Mouse (Mus musculus) myocyte (in vitro differentiated cells): ENCODE measurements around the gene Htr5b. TPM values are rescaled to one million over a fixed set of nuclear protein-coding genes. Genes with fewer than 3 reads are reported as not detected.

Source experiments
- H3K27me3 ChIP-seq: one replicate; pipeline ENCODE4 v1.6.1; 2011; ENCODE audit not compliant: control insufficient read depth, insufficient read depth, insufficient read length
- H3K36me3 ChIP-seq: one replicate; pipeline ENCODE4 v1.6.1; 2011; ENCODE audit not compliant: control insufficient read depth, insufficient read depth
- H3K4me2 ChIP-seq: one replicate; pipeline ENCODE4 v1.6.1; 2011; ENCODE audit warnings: low read depth, control low read depth
- H3K4me3 ChIP-seq: one replicate; pipeline ENCODE4 v1.5.1; 2011; ENCODE audit warnings: mild to moderate bottlenecking, control low read depth, moderate library complexity
- H3K79me2 ChIP-seq: one replicate; pipeline ENCODE4 v1.6.1; 2011; ENCODE audit not compliant: control insufficient read depth, insufficient read depth
- H3ac ChIP-seq: one replicate; pipeline ENCODE4 v1.6.1; 2011; ENCODE audit not compliant: control insufficient read depth, insufficient read length
- CEBPB ChIP-seq: IDR thresholded peaks from 2 replicates; pipeline ENCODE4 v1.6.1; 2011; ENCODE audit warnings: mild to moderate bottlenecking, moderate library complexity; ENCODE audit not compliant: poor library complexity, insufficient read depth, severe bottlenecking
- E2F4 ChIP-seq: IDR thresholded peaks from one replicate; pipeline ENCODE4 v1.6.1; 2011; ENCODE audit warnings: mild to moderate bottlenecking, control low read depth, moderate library complexity; ENCODE audit not compliant: insufficient read depth
- MAX ChIP-seq: IDR thresholded peaks from one replicate; pipeline ENCODE4 v1.6.1; 2011; ENCODE audit warnings: low read depth, mild to moderate bottlenecking, control low read depth
- MYOD1 ChIP-seq, 3 experiments: IDR thresholded peaks; one replicate each; pipeline ENCODE4 v1.6.1; 2011; ENCODE audit warnings: control low read depth in 2 of 3, low read depth in 2 of 3, mild to moderate bottlenecking in 2 of 3, moderate library complexity in 1 of 3; ENCODE audit not compliant: insufficient read length in 2 of 3, control insufficient read depth in 1 of 3
- MYOG ChIP-seq, 3 experiments: IDR thresholded peaks; one replicate each; pipeline ENCODE4 v1.6.1; 2011; ENCODE audit warnings: control low read depth in 2 of 3, low read depth in 2 of 3, mild to moderate bottlenecking in 2 of 3; ENCODE audit not compliant: insufficient read length in 2 of 3, control insufficient read depth in 1 of 3, insufficient read depth in 1 of 3
- POLR2A ChIP-seq: IDR thresholded peaks from one replicate; pipeline ENCODE4 v1.6.1; 2011; ENCODE audit warnings: low read depth, mild to moderate bottlenecking, control low read depth, moderate library complexity; ENCODE audit not compliant: insufficient read length
- POLR2AphosphoS2 ChIP-seq: IDR thresholded peaks from one replicate; pipeline ENCODE4 v1.6.1; 2011; ENCODE audit warnings: low read depth, control low read depth; ENCODE audit not compliant: insufficient read length
- REST ChIP-seq: IDR thresholded peaks from one replicate; pipeline ENCODE4 v1.6.1; 2011; ENCODE audit warnings: mild to moderate bottlenecking, control low read depth, moderate library complexity; ENCODE audit not compliant: insufficient read depth, insufficient read length
- SRF ChIP-seq: IDR thresholded peaks from one replicate; pipeline ENCODE4 v1.6.1; 2011; ENCODE audit warnings: low read depth; ENCODE audit not compliant: control insufficient read depth, insufficient read length
- TCF12 ChIP-seq: IDR thresholded peaks from one replicate; pipeline ENCODE4 v1.6.1; 2011; ENCODE audit warnings: mild to moderate bottlenecking, control low read depth; ENCODE audit not compliant: poor library complexity, insufficient read depth, severe bottlenecking
- TCF3 ChIP-seq: IDR thresholded peaks from one replicate; pipeline ENCODE4 v1.6.1; 2011; ENCODE audit warnings: low read depth, control low read depth; ENCODE audit not compliant: insufficient read length
- USF1 ChIP-seq: IDR thresholded peaks from one replicate; pipeline ENCODE4 v1.6.1; 2011; ENCODE audit warnings: low read depth, mild to moderate bottlenecking, control low read depth, moderate library complexity
- polyA plus RNA-seq: library from polyadenylated mRNA; unstranded; fragments of >200 nt; fragmentation: generic; extraction: Trizol; gene quantifications from one replicate; pipeline ENCODE4 v1.2.1, GENCODE M21; 2012; ENCODE audit warnings: missing spikeins

Gene Htr5b
- polyA plus RNA-seq, 1 experiment: not detected

- H3K27me3 ChIP-seq: peaks cover 6% of the 10 kb centered on the region
- H3K4me2 ChIP-seq: no peak overlapping the region
- H3K36me3 ChIP-seq: no peaks in the 10 kb centered on the region
- no peak overlapping the region for H3ac ChIP-seq
- TF ChIP-seq E2F4 (no peak), POLR2A (no peak), MYOD1 (IDR thresholded peaks at IDR 0.05; ENCODE audit: control insufficient read depth in 1 of 3, insufficient read length in 2 of 3, low read depth in 2 of 3) (no peak), TCF3 (no peak), USF1 (no peak), REST (no peak), MYOG (IDR thresholded peaks at IDR 0.05; ENCODE audit: control insufficient read depth in 1 of 3, insufficient read depth in 1 of 3, insufficient read length in 2 of 3, low read depth in 2 of 3) (no peak), MAX (no peak)
- H3K79me2 ChIP-seq: no peaks in the 10 kb centered on the region
- H3K4me3 ChIP-seq: no peak overlapping the region
Observed at GRCm38 (mm10) chr1:121546844-121547243, 18.6 kb upstream of the Htr5b start.

DNA sequence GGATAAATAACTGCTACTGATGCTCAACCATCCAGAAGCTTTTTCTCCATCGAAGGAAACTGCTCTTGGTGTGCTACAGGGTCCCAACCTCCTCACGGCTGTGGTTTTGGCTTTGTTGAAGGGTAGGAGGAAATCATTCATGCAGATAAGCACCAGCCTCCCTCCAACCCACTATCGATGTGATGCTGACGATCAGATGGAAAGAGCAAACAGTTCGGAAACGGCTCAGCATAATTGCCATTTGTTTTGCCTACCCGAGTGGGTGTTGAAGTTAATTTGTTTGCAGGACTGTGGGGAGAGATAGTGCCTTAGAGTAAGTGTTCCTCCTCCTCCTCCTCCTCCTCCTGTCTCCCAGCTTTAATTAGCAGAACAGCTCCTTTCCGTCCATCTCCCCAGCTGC is 12.1 kb upstream of the Htr5b start:
- no peaks in the 10 kb centered on the region for H3K79me2 ChIP-seq
- H3ac ChIP-seq: no peak overlapping the region
- peaks cover 15% of the 10 kb centered on the region for H3K27me3 ChIP-seq
- H3K36me3 ChIP-seq: no peaks in the 10 kb centered on the region
- no peak overlapping the region for H3K4me2 ChIP-seq
- no peak overlapping the region for H3K4me3 ChIP-seq
- TF ChIP-seq POLR2AphosphoS2 (no peak), USF1 (no peak), TCF3 (no peak), MYOD1 (IDR thresholded peaks at IDR 0.05; ENCODE audit: control insufficient read depth in 1 of 3, insufficient read length in 2 of 3, low read depth in 2 of 3) (no peak), SRF (no peak), POLR2A (no peak), TCF12 (no peak), MYOG (IDR thresholded peaks at IDR 0.05; ENCODE audit: control insufficient read depth in 1 of 3, insufficient read depth in 1 of 3, insufficient read length in 2 of 3, low read depth in 2 of 3) (no peak)

GRCm38 (mm10) chr1:121531439-121531838 is 3.2 kb upstream of the Htr5b start:
- Histone ChIP-seq H3K4me2 (no peak overlapping the region), H3K36me3 (no peaks in the 10 kb centered on the region), H3K27me3 (peaks cover 6% of the 10 kb centered on the region), H3K79me2 (no peaks in the 10 kb centered on the region), H3ac (no peak overlapping the region), H3K4me3 (no peak overlapping the region)
- TF ChIP-seq REST (no peak), E2F4 (no peak), TCF12 (no peak), POLR2A (no peak), USF1 (no peak), CEBPB (no peak), TCF3 (no peak), POLR2AphosphoS2 (no peak), MYOD1 (IDR thresholded peaks at IDR 0.05; ENCODE audit: control insufficient read depth in 1 of 3, insufficient read length in 2 of 3, low read depth in 2 of 3) (no peak), SRF (no peak), MAX (no peak), MYOG (IDR thresholded peaks at IDR 0.05; ENCODE audit: control insufficient read depth in 1 of 3, insufficient read depth in 1 of 3, insufficient read length in 2 of 3, low read depth in 2 of 3) (no peak)

DNA sequence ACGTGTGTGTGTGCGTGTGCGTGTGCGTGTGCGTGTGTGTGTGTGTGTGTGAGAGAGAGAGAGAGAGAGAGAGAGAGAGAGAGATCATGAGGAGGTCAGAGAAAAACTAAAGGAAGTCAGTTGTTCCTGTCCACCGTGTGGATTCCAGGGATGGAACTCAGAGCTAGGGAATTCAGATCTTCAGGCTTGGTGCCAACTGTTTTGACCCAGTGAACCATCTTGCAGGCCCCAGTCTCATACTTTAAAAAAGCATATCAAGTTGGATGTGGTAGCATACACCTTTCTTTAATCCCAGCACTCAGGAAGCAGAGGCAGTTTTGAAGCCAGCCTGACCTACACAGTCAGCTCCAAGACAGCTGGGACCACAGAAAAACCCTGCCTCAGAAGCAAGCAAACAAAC is 1.0 kb upstream of the Htr5b start:
- TF ChIP-seq TCF3 (no peak), TCF12 (no peak), MYOD1 (IDR thresholded peaks at IDR 0.05; ENCODE audit: control insufficient read depth in 1 of 3, insufficient read length in 2 of 3, low read depth in 2 of 3) (no peak), REST (no peak), MYOG (IDR thresholded peaks at IDR 0.05; ENCODE audit: control insufficient read depth in 1 of 3, insufficient read depth in 1 of 3, insufficient read length in 2 of 3, low read depth in 2 of 3) (no peak), CEBPB (no peak), POLR2A (no peak), POLR2AphosphoS2 (no peak), E2F4 (no peak), SRF (no peak), USF1 (no peak), MAX (no peak)
- Histone ChIP-seq H3K4me2 (no peak overlapping the region), H3K27me3 (peaks cover 6% of the 10 kb centered on the region), H3ac (no peak overlapping the region), H3K79me2 (no peaks in the 10 kb centered on the region), H3K36me3 (no peaks in the 10 kb centered on the region), H3K4me3 (no peak overlapping the region)

DNA sequence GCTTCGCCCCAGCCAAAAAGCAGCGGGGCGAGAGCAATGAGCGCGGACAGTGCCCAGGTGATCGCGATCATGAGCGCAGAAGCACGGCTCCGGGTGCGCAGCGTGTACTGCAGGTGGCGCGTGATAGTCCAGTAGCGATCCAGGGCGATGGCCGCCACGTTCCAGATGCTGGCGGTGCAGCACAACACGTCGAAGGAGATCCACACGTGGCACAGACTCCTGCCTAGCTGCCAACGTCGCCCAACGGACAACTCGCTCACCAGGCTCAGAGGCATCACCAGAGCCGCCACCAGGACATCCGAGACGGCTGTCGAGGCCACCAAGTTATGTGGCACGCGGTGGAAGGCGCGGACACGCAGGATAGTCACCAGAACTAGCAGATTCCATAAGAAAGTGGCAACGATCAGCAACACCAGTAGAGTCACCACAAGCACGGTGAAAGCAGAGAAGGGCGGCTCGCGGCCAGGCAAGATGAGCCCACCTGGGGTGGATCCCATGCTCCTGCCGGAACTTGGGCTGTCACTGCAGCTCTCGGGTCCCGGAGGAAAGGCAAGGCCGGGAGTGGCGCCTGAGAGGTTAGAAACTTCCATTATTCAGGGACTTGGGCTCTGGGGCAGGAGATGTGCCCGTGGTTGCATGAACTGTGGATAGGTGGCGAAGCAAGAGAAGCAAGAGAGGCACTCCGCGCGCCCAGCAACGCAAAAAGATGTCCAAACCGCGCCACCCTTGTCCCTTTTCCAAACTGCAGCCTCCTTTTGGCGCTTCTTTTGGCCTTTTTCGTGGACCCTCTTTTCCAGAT is 466 bp downstream of the Htr5b start:
- Histone ChIP-seq H3K4me2 (no peak overlapping the region), H3K4me3 (no peak overlapping the region), H3K36me3 (no peaks in the 10 kb centered on the region), H3ac (no peak overlapping the region), H3K79me2 (no peaks in the 10 kb centered on the region), H3K27me3 (peaks cover under 1% of the 10 kb centered on the region)
- TF ChIP-seq USF1 (no peak), MYOD1 (IDR thresholded peaks at IDR 0.05; ENCODE audit: control insufficient read depth in 1 of 3, insufficient read length in 2 of 3, low read depth in 2 of 3) (no peak), POLR2AphosphoS2 (no peak), REST (no peak), MAX (no peak), E2F4 (no peak), TCF3 (no peak), SRF (no peak), MYOG (IDR thresholded peaks at IDR 0.05; ENCODE audit: control insufficient read depth in 1 of 3, insufficient read depth in 1 of 3, insufficient read length in 2 of 3, low read depth in 2 of 3) (no peak), POLR2A (no peak), CEBPB (no peak), TCF12 (no peak)
